Mouse (Mus musculus) forelimb bud, embryonic 11.5 days (tissue): ENCODE results near the gene Gpd2.

ENCODE experiments used
- DNase-seq: peaks from one replicate; pipeline ENCODE4 v3.0.0-alpha.2; 2012; ENCODE audit warnings: low read depth, low spot score

Gene Gpd2

DNA sequence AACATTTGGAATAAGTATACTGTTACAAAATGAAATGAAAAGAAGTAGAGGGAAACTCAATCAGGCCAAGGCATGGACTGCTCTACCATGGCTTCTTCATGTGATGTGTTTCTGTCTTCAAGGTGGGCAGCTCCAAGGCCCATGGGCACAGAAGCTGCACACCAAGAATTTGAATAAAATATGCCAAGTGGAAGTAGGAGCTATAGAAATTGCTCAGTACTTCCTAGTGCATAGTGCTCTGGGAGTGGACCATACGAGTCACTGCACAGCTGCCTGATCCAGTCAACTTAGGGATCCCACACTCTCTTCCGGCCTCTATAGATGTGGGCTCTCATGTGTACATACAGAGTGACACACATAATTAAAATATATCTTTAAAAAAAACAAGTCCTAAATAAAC, 147.2 kb downstream of the Gpd2 start:
- DNase-seq, result no peak

DNA sequence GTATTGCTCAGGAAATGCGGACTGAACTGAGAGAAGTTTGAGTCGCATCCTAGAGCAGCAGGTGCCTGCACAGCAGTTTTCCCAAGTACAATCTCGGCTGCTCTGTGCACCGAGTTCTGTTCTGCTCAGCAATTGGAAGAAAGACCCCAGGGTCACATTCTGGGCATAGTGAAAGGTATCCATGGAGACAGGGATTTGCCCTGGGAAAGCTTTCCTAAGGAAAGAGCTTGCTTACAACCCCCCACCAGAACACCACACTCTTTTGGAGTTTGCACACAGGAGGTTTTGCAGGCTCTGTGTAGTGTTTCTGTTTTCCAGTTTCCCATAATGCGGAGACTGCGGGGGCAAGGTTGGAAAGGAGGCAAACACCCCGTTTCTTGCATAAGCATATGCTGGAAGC, 150.4 kb downstream of the Gpd2 start:
- DNase-seq, result no peak

DNA sequence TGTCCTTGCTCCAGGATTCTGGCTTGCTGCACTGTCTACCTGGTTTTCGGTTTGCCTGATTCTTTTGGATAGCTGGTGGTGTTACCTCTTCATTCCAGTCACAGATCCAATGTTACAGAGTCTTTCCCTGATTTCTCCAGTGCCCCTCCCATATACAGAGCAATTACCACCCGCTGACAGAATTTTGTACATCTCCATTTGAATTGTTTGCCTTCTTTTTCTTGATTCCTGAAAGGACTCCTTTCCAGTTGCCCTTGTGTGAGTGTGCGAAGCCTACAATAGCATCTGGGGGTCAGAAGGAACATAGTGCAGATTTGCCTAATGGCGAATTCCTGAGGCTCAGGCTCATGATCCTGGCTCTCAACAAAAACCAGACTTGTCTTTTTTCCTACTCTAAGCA, 157.6 kb downstream of the Gpd2 start:
- no peak for DNase-seq

DNA sequence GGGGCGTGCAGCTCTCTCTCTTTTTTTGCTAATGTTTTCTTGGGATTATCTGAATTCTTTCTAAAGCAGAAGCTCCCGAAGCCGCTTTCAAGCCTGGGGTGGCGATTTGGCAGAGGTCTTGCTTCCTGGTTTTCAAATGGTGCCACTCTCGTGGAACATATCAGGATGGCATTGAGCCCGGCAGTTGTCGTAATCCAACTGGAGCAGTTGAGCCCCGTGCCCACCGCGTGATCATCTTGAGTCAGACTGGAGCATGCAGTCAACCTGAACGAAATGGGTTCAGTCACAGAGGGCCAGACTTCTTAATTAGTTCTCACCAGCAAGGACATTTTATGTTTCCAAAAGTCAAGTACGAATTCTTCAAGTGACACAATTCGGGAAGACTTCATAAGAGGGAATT, 158.6 kb downstream of the Gpd2 start:
- no peak for DNase-seq

DNA sequence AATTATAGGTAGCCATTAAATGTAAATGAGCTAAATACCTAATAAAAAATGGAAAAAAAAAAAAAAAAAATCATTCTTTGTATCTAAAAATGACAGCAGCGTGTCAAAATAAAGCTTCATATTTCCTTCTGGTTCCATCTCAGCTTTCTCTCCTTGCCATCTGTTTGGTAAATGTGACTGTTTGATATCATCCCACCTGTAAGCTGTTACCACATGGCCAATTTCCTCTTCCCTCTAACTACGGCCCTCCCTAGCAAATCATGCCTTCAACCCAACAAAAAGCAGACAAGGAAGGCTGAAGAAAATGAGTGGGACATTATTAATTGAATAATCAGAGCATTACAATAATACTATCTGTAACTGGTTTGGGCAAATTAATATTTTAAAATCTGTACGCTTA, 160.3 kb downstream of the Gpd2 start:
- DNase-seq, result no peak

DNA sequence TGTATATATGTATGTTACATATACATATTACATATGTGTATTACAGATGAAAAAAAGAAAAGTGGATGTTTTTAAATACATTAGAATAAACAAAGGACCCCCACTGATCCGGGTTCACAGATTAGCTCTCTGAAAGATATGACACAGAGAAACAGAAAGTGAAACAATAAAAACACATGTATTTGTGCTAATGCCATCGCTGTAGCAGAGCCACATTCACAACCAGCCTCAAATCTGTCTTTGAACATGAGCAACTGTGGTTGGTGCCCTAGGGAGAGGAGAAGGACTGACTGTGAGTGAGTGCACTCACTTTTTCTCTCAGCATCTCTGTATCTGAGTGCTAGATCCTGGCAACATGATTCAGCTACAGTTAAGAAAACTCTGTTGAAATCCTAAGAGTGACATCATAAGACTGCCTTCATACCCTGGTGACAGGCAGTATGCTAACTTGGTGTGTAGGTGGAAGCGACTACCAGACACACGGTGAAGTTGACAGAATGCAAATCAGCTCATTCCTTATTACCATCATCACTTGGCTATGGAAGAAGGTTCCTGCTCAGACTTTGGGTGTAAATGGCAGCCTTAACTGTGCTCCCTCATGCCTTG, 170.1 kb downstream of the Gpd2 start:
- DNase-seq, result no peak

DNA sequence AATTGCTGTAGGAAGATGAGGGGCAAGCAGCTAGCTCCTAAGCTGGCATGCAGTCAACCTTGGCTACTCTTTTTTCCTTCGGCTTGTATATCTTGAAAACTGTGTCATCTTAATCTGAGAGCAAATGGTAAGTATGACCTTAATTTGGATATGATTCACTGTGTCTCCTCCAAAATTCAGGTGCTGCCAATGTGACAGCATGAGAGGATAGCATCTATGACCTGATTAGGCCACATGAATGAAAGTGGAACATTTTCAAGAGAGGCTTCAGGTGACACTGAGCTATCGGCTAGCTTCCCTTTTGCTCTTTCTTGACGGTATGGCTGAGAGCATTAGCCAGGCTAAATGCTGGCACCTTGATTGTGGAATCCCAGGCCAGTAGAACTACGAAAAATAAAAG, 171.0 kb downstream of the Gpd2 start:
- no peak for DNase-seq

DNA sequence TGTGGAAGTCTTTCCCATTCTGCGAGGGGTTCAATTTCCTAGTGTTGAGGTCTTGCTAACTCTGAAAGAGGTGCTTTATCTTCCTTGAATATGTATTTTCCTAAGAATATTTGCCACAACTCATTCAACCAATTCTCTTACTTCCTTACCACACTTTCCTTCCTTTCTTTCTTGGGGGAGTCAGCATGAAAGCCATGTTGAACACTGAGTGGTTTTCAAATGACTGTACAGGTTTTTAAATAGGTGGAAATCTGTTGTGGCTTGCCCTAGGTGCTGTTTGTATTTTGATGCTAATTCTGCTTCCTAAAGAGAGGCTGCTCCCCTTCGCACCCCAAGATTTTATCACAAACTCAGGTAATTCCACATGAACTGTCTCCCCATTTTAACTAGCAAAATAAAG, 174.1 kb downstream of the Gpd2 start:
- DNase-seq, result no peak

DNA sequence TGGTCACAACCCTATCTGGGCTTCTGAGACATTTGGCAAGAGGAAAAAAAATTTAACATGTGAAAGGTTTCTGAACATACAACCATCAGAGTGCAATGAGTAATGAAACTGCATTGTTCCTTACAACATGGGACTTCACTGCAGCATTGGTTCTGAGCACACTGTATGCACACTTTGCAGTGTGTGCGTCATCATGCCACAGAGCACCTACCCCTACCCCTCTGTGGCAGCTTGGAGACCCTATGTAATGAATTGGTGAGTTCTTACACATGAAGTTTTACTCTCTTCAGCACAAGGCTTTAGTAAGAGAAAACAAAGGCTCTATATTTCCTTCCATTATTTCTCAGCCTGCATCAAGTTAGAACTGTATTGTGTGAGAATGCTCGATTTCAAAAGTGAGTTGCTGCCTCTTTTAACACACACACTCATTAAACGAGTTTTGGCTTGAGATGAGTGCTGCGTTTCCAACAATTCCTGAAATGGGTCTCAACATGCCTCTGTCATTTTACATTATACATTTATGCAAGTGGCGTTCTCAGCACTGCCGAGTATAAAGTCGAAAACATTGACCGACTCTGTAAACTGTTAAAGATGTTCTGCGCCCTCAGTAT, 177.2 kb downstream of the Gpd2 start:
- no peak for DNase-seq

DNA sequence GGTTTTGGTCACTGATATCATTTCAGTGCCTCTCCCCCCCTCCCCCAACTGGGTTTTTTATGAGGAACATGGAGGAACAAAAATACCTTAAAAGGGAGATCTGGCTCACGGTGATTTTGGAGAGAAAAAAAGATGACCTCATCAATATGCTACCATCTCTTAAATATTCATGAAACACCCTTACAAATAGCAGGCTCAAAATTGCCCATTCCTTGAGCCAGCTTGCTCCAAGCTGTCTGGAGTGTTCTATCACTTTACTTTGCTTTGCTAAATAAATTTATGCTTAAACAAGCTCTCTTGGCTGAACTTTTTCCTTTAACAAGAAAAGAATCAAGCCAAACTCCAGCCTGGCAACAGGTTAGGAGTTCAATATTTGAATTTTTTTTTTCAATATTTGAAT, 179.3 kb downstream of the Gpd2 start:
- no peak for DNase-seq
